Mouse (Mus musculus) stomach, embryonic 14.5 days (tissue): Measurements from ENCODE around the gene Cd300ld. TPM values are rescaled to one million over a fixed set of nuclear protein-coding genes. Genes with fewer than 3 reads are reported as not detected.
"Not testable (repeated sequence)": the region's sequence is repeated elsewhere in the genome, so short reads cannot be mapped to it uniquely, and the experiment has no call there.

ENCODE experiments used
- ATAC-seq: fragments of 200-750 bp; cut with Nextera tagmentation; 2 replicates; pipeline ENCODE4 v1.8.0; 2017; ENCODE audit warnings: low read depth, moderate TSS enrichment; ENCODE audit not compliant: insufficient number of reproducible peaks, insufficient read depth, low FRiP score
- H3K27ac ChIP-seq: fragments of 300-500 bp; sonication (generic); 2 replicates; pipeline ENCODE4 v1.5.1; 2014; ENCODE audit warnings: mild to moderate bottlenecking, low read length, moderate library complexity, mixed read lengths
- H3K27me3 ChIP-seq: fragments of 300-500 bp; sonication (generic); 2 replicates; pipeline ENCODE4 v1.6.1; 2014; ENCODE audit warnings: low read length, control low read depth, mixed read lengths; ENCODE audit not compliant: control insufficient read depth, insufficient read depth
- H3K36me3 ChIP-seq: fragments of 300-500 bp; sonication (generic); 2 replicates; pipeline ENCODE4 v1.6.1; 2014; ENCODE audit warnings: mild to moderate bottlenecking, control low read depth, low read length, moderate library complexity, mixed read lengths; ENCODE audit not compliant: control insufficient read depth, insufficient read depth
- H3K4me1 ChIP-seq: fragments of 300-500 bp; sonication (generic); 2 replicates; pipeline ENCODE4 v1.6.1; 2014; ENCODE audit warnings: low read length, control low read depth, mixed read lengths; ENCODE audit not compliant: control insufficient read depth, insufficient read depth
- H3K4me2 ChIP-seq: fragments of 300-500 bp; sonication (generic); replicated peaks from 2 replicates; pipeline ENCODE4 v1.6.1; 2014; ENCODE audit warnings: low read depth, low read length, control low read depth
- H3K4me3 ChIP-seq: fragments of 300-500 bp; sonication (generic); 2 replicates; pipeline ENCODE4 v1.5.1; 2014; ENCODE audit warnings: low read depth, low read length, control low read depth
- H3K9ac ChIP-seq: fragments of 300-500 bp; sonication (generic); replicated peaks from 2 replicates; pipeline ENCODE4 v1.6.1; 2014; ENCODE audit warnings: low read depth, mild to moderate bottlenecking, control low read depth, low read length, moderate library complexity, mixed read lengths
- H3K9me3 ChIP-seq: fragments of 300-500 bp; sonication (generic); 2 replicates; pipeline ENCODE4 v1.6.1; 2016; ENCODE audit warnings: low read depth, low read length, control low read depth; ENCODE audit not compliant: control insufficient read depth
- WGBS: fragments of 180-500 bp; shearing (Covaris S2); extraction: QIAGEN DNeasy Blood & Tissue Kit; methylation state at CpG from one replicate; pipeline ENCODE4 v1.1.7; 2014; 5-methylcytosine and 5-hydroxymethylcytosine counted together
- polyA plus RNA-seq: library from polyadenylated mRNA; unstranded; fragments of >200 nt; fragmentation: Nextera tagmentation; extraction: Ambion mirVana; gene quantifications from 2 replicates; pipeline ENCODE4 v1.2.1, GENCODE M21; 2014

The Cd300ld gene
- 0.24 and 0.33 TPM in 2 replicates for polyA plus RNA-seq

DNA sequence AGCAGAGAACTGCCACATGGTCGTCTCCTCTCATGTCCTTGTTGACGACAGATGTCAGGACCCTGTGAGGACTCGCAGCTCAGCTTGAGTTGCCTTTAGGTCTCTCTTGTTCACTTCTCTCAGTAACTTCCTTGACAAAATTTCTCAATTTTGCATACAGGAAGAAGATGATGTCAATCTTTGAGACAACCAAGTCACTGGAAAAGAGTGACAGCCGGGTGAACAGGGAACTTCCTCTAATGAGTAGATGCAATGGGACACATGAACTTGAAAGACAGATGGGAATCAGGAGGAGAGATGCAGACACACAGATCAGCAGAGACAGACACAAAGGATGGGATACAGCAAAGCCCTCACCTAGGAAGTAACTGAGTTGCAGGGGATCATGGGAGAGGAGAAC lies at the start of gene Cd300ld:
Cd300ld (minus strand) TSS at position 130 of the 400 bp plus-strand sequence.
- H3K9me3 ChIP-seq, result no peaks in the 10 kb centered on the region

DNA sequence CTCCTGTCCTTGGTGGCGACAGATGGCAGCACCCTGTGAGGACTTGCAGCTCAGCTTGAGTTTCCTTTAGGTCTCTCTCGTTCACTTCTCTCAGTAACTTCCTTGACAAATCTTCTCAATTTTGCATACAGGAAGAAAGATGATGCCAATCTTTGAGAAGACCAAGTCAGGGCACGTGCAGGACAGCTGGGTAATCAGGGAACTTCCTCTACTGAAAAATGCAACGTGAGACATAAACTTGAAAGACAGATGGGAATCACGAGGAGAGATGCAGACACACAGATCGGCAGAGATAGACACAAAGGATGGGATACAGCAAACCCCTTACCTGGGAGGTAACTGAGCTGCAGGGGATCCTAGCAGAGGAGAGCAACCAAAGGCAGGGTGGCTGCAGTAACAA lies 47.9 kb upstream of the Cd300ld start, which contains the start of gene Cd300ld5:
Cd300ld5 (minus strand) TSS at position 101 of the 400 bp plus-strand sequence.
- not testable (repeated sequence) for H3K36me3 ChIP-seq, H3K9me3 ChIP-seq, H3K4me3 ChIP-seq, H3K27me3 ChIP-seq, H3K27ac ChIP-seq, H3K4me2 ChIP-seq, H3K9ac ChIP-seq, ATAC-seq, H3K4me1 ChIP-seq
- WGBS, result no CpG with 5 or more reads among the region's 6 CpGs

More for the DNA sequence above, at the start of gene Cd300ld:
- Histone ChIP-seq H3K27me3 (no peaks in the 10 kb centered on the region), H3K9ac (no peak within 1 kb of the TSS), H3K4me3 (no peak within 1 kb of the TSS), H3K4me1 (no peaks in the 10 kb centered on the region), H3K27ac (no peak within 1 kb of the TSS), H3K36me3 (no peaks in the 10 kb centered on the region), H3K4me2 (no peak within 1 kb of the TSS)
- no peak for ATAC-seq
- WGBS, result 72% methylated on average over 4 of the region's 4 CpGs

DNA sequence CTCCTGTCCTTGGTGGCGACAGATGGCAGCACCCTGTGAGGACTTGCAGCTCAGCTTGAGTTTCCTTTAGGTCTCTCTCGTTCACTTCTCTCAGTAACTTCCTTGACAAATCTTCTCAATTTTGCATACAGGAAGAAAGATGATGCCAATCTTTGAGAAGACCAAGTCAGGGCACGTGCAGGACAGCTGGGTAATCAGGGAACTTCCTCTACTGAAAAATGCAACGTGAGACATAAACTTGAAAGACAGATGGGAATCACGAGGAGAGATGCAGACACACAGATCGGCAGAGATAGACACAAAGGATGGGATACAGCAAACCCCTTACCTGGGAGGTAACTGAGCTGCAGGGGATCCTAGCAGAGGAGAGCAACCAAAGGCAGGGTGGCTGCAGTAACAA lies 37.2 kb upstream of the Cd300ld start, which contains the start of gene Cd300ld4:
Cd300ld4 (minus strand) TSS at position 101 of the 400 bp plus-strand sequence.
- H3K4me3 ChIP-seq, H3K9ac ChIP-seq, H3K36me3 ChIP-seq, H3K27ac ChIP-seq, H3K4me2 ChIP-seq, H3K27me3 ChIP-seq, ATAC-seq, H3K4me1 ChIP-seq, H3K9me3 ChIP-seq: not testable (repeated sequence)
- WGBS, result no CpG with 5 or more reads among the region's 6 CpGs

DNA sequence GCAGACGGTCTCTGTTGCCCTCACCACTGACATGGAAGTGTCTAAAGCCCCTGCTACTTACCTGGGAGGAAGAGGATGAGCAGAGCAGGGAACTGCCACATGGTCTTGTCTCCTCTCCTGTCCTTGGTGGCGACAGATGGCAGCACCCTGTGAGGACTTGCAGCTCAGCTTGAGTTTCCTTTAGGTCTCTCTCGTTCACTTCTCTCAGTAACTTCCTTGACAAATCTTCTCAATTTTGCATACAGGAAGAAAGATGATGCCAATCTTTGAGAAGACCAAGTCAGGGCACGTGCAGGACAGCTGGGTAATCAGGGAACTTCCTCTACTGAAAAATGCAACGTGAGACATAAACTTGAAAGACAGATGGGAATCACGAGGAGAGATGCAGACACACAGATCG lies 26.4 kb upstream of the Cd300ld start, which contains the start of gene Cd300ld2:
Cd300ld2 (minus strand) TSS at position 101 of the 400 bp plus-strand sequence.
- WGBS, result no CpG with 5 or more reads among the region's 7 CpGs
- H3K4me1 ChIP-seq, H3K9me3 ChIP-seq, H3K27ac ChIP-seq, H3K36me3 ChIP-seq, H3K4me2 ChIP-seq, H3K4me3 ChIP-seq, ATAC-seq, H3K9ac ChIP-seq, H3K27me3 ChIP-seq: not testable (repeated sequence)

DNA sequence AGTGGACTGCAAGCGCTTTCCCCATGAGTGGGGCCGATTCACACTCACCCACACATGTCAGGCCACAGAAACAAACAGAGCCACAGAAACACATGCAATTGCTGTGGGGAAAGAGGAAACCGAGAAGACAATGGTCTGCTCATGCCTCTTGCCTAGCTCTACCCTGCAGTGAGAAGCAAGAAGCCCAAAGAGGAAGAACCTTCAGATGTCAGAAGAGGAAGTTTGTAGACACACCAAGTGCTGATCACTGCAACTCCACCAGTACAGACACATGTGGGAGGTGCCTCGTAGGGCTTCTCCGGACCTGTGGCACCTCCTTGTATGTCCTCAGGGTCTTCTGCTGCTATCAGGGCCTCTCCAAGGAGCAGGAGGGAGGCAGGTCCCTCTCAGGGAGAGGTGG lies 14.3 kb upstream of the Cd300ld start:
- 79% methylated on average over 5 of the region's 5 CpGs for WGBS
- no peaks in the 10 kb centered on the region for H3K9me3 ChIP-seq
- no peak for ATAC-seq
- no peak overlapping the region for H3K9ac ChIP-seq
- no peaks in the 10 kb centered on the region for H3K4me1 ChIP-seq
- no peak overlapping the region for H3K4me2 ChIP-seq
- H3K36me3 ChIP-seq, result no peaks in the 10 kb centered on the region
- H3K4me3 ChIP-seq, result no peak overlapping the region
- H3K27ac ChIP-seq, result no peak overlapping the region
- H3K27me3 ChIP-seq, result no peaks in the 10 kb centered on the region

DNA sequence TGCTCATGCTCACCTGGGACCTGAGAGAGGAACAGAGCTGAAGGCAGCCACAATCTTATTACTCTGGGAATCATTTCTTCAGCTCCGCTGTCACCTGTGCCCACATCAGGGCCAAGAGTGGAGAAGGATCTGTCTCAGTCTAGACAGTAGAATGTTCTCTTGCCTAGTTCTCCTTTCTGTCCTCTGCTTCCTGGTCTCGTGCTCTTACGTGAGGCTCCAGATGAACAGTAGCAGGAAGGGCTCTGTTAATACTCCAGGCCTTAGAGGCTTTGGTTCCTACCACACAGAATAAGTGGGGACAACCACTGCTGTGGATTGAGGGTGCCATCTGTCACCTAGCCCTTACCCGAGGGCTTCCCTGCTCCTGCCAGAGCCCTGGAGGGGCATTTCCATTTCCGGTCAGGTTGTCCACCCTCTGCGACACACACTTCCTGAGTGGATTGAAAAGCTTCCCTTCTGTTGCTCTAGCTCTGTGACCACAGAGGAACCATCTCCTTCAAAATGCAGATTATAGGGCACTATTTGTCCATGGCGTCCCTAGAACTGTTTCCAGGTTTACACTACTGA lies 11.8 kb upstream of the Cd300ld start, which contains the start of gene Cd300c2:
Cd300c2 (minus strand) TSS at position 407 of the 567 bp plus-strand sequence.
- no peak for ATAC-seq
- Histone ChIP-seq H3K27ac (no peak within 1 kb of the TSS), H3K36me3 (no peaks in the 10 kb centered on the region), H3K4me3 (no peak within 1 kb of the TSS), H3K9ac (no peak within 1 kb of the TSS), H3K27me3 (no peaks in the 10 kb centered on the region), H3K9me3 (no peaks in the 10 kb centered on the region), H3K4me2 (no peak within 1 kb of the TSS), H3K4me1 (no peaks in the 10 kb centered on the region)
- WGBS, result 77% methylated on average over 7 of the region's 7 CpGs

DNA sequence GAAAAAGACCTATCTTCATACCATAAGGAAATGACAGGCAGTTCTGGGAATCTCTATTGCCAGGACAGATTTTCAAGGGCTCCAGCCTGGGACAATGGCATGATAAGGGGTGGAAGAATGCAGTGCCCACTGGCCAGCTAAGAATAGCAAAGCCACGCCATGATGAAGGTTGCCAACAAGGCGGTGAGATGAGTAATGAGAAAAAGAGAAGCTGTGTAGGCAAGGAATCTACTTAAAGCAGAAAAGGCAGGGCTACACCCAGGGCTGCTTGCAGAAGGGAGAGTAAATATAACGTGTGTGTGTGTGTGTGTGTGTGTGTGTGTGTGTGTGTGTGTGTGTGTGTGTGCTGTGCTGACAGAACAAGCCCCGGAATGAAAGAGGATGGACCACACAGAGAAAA lies 7.9 kb downstream of the Cd300ld start:
- Histone ChIP-seq H3K9me3 (no peaks in the 10 kb centered on the region), H3K27me3 (no peaks in the 10 kb centered on the region), H3K9ac (no peak overlapping the region), H3K4me3 (no peak overlapping the region), H3K27ac (no peak overlapping the region), H3K4me1 (no peaks in the 10 kb centered on the region), H3K36me3 (no peaks in the 10 kb centered on the region), H3K4me2 (no peak overlapping the region)
- WGBS, result 55% methylated on average over 4 of the region's 4 CpGs
- ATAC-seq, result no peak

DNA sequence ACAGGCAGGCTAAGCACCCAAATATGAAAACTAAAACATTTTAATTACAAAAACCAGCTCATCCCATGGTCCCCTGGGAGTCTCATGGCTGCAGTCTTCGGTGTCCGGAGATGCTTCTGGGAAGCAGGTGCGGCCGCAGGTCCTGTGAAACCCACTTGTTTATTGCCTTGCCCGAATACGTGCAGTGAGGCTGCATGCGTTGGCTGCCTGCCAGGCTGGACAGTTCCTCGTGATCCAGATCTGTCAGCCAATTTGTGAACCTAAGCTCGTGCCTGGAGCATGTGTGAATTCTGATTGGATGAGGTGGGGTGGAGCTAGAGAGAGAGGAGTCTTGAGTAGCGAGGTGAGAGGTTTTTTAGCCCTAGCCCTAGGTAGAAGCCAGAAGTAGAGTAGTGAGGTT lies 17.0 kb downstream of the Cd300ld start:
- Histone ChIP-seq H3K4me2 (no peak overlapping the region), H3K27me3 (no peaks in the 10 kb centered on the region), H3K9ac (no peak overlapping the region), H3K36me3 (no peaks in the 10 kb centered on the region), H3K4me1 (no peaks in the 10 kb centered on the region), H3K27ac (no peak overlapping the region), H3K4me3 (no peak overlapping the region), H3K9me3 (no peaks in the 10 kb centered on the region)
- WGBS, result 80% methylated on average over 10 of the region's 10 CpGs
- ATAC-seq, result no peak

DNA sequence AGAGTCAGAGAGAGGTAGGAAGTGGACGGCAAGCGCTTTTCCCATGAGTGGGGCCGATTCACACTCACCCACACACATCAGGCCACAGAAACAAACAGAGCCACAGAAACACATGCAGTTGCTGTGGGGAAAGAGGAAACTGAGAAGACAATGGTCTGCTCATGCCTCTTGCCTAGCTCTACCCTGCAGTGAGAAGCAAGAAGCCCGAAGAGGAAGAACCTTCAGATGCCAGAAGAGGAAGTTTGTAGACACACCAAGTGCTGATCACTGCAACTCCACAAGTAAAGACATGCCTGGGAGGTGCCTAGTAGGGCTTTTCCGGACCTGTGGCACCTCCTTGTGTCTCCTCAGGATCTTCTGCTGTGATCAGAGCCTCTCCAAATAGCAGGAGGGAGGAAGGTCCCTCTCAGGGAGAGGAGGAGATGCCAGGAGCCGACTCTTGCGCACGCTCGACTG lies 20.9 kb downstream of the Cd300ld start, which contains the start of gene Cd300c:
Cd300c (minus strand) TSS at position 406 of the 456 bp plus-strand sequence.
- ATAC-seq, result no peak
- Histone ChIP-seq H3K36me3 (no peaks in the 10 kb centered on the region), H3K27ac (no peak within 1 kb of the TSS), H3K4me2 (no peak within 1 kb of the TSS), H3K4me1 (no peaks in the 10 kb centered on the region), H3K9me3 (no peaks in the 10 kb centered on the region), H3K27me3 (no peaks in the 10 kb centered on the region), H3K4me3 (no peak within 1 kb of the TSS), H3K9ac (no peak within 1 kb of the TSS)
- WGBS, result 84% methylated on average over 9 of the region's 9 CpGs
